Mouse (Mus musculus) kidney, embryonic 16.5 days (tissue): Measurements from ENCODE around the gene Fam104a. TPM values are rescaled to one million over a fixed set of nuclear protein-coding genes. Genes with fewer than 3 reads are reported as not detected.
"Not testable (repeated sequence)": the region's sequence is repeated elsewhere in the genome, so short reads cannot be mapped to it uniquely, and the experiment has no call there.

Experiments used
- ATAC-seq: fragments of 200-750 bp; cut with Nextera tagmentation; 2 replicates; pipeline ENCODE4 v1.8.0; 2017; ENCODE audit warnings: moderate TSS enrichment; ENCODE audit not compliant: low FRiP score, low TSS enrichment
- H3K27ac ChIP-seq: fragments of 300-500 bp; sonication (generic); 2 replicates; pipeline ENCODE4 v1.5.1; 2014; ENCODE audit warnings: low read length
- H3K27me3 ChIP-seq: fragments of 300-500 bp; sonication (generic); 2 replicates; pipeline ENCODE4 v1.6.1; 2014; ENCODE audit warnings: low read length, control low read depth, mixed read lengths; ENCODE audit not compliant: insufficient read depth
- H3K36me3 ChIP-seq: fragments of 300-500 bp; sonication (generic); 2 replicates; pipeline ENCODE4 v1.6.1; 2014; ENCODE audit warnings: low read length, control low read depth, mixed read lengths; ENCODE audit not compliant: insufficient read depth
- H3K4me1 ChIP-seq: fragments of 300-500 bp; sonication (generic); 2 replicates; pipeline ENCODE4 v1.6.1; 2014; ENCODE audit warnings: low read length, control low read depth, mixed read lengths; ENCODE audit not compliant: insufficient read depth
- H3K4me2 ChIP-seq: fragments of 300-500 bp; sonication (generic); replicated peaks from 2 replicates; pipeline ENCODE4 v1.6.1; 2014; ENCODE audit warnings: low read depth, low read length
- H3K4me3 ChIP-seq: fragments of 300-500 bp; sonication (generic); 2 replicates; pipeline ENCODE4 v1.5.1; 2014; ENCODE audit warnings: mild to moderate bottlenecking, low read length
- H3K9ac ChIP-seq: fragments of 300-500 bp; sonication (generic); replicated peaks from 2 replicates; pipeline ENCODE4 v1.6.1; 2014; ENCODE audit warnings: low read length
- H3K9me3 ChIP-seq: fragments of 300-500 bp; sonication (generic); 2 replicates; pipeline ENCODE4 v1.6.1; 2016; ENCODE audit warnings: low read length, control low read depth
- WGBS: fragments of 180-500 bp; shearing (Covaris S2); extraction: QIAGEN DNeasy Blood & Tissue Kit; methylation state at CpG from one replicate; pipeline ENCODE4 v1.1.7; 2014; 5-methylcytosine and 5-hydroxymethylcytosine counted together
- polyA plus RNA-seq: library from polyadenylated mRNA; unstranded; fragments of >200 nt; fragmentation: Nextera tagmentation; extraction: Ambion mirVana; gene quantifications from 2 replicates; pipeline ENCODE4 v1.2.1, GENCODE M21; 2015

The Fam104a gene
- polyA plus RNA-seq, 1 experiment from 2014 or later = 45.7 TPM

GRCm38 (mm10) chr11:113669711-113670110 lies 14.2 kb downstream of the Fam104a start:
- ATAC-seq = no peak
- Histone ChIP-seq H3K4me1 (peaks cover 25% of the 10 kb centered on the region), H3K36me3 (peaks cover 24% of the 10 kb centered on the region), H3K27me3 (no peaks in the 10 kb centered on the region), H3K4me2 (no peak overlapping the region), H3K4me3 (no peak overlapping the region), H3K9me3 (no peaks in the 10 kb centered on the region), H3K27ac (no peak overlapping the region), H3K9ac (no peak overlapping the region)
- 81% methylated on average over 4 of the region's 4 CpGs for WGBS

GRCm38 (mm10) chr11:113668857-113669256 lies 15.1 kb downstream of the Fam104a start:
- no peak overlapping the region for H3K4me3 ChIP-seq
- no peak for ATAC-seq
- H3K27ac ChIP-seq = no peak overlapping the region
- H3K27me3 ChIP-seq = no peaks in the 10 kb centered on the region
- no peak overlapping the region for H3K4me2 ChIP-seq
- H3K9me3 ChIP-seq = no peaks in the 10 kb centered on the region
- 77% methylated on average over 5 of the region's 5 CpGs for WGBS
- H3K4me1 ChIP-seq = peaks cover 25% of the 10 kb centered on the region
- peaks cover 28% of the 10 kb centered on the region for H3K36me3 ChIP-seq
- no peak overlapping the region for H3K9ac ChIP-seq

- 81% methylated on average over 4 of the region's 4 CpGs for WGBS
- Histone ChIP-seq H3K27me3 (no peaks in the 10 kb centered on the region), H3K9ac (0 out of 2 replicates have a peak overlapping the region, but pooled peaks have one; percentile 13), H3K9me3 (no peaks in the 10 kb centered on the region), H3K4me3 (no peak overlapping the region), H3K4me2 (no peak overlapping the region), H3K36me3 (peaks cover 24% of the 10 kb centered on the region), H3K27ac (peak overlapping the region; percentile 87), H3K4me1 (peaks cover 25% of the 10 kb centered on the region)
- peak; percentile 35; the same call in 1 of the 2 replicates for ATAC-seq
Measured at GRCm38 (mm10) chr11:113667704-113668103, 16.3 kb downstream of the Fam104a start.

GRCm38 (mm10) chr11:113667122-113667521 lies 16.8 kb downstream of the Fam104a start:
- Histone ChIP-seq H3K4me1 (peaks cover 25% of the 10 kb centered on the region), H3K4me2 (peak overlapping the region; percentile 23; the same call in 1 of the 2 replicates), H3K27ac (peak overlapping the region; percentile 87), H3K27me3 (no peaks in the 10 kb centered on the region), H3K9me3 (no peaks in the 10 kb centered on the region), H3K4me3 (no peak overlapping the region), H3K36me3 (peaks cover 26% of the 10 kb centered on the region), H3K9ac (no peak overlapping the region)
- 51% methylated on average over 2 of the region's 2 CpGs for WGBS
- ATAC-seq = peak; percentile 92

DNA sequence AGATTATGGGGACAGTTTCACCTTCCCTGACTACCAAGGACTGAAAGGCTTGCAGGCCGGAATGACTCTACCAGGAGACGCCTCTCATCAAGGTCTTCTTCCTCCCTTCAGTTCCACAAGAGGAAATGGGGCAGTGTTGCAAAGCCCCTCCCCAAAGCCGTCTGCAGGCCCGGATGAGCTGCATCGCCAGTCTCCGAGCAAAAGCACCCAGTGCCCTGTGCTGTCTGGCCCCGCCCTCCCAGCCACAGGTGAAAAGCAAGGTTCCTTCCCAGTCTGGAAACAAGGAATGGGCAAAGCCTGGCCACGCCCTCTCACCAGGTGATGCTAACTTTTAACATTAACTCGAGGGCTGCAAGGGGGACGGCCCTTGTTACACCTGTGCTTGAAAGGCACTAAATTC lies 17.3 kb downstream of the Fam104a start:
- H3K9me3 ChIP-seq = no peaks in the 10 kb centered on the region
- 37% methylated on average over 10 of the region's 10 CpGs for WGBS
- H3K4me1 ChIP-seq = peaks cover 25% of the 10 kb centered on the region
- H3K36me3 ChIP-seq = peaks cover 28% of the 10 kb centered on the region
- no peak overlapping the region for H3K9ac ChIP-seq
- no peak overlapping the region for H3K4me3 ChIP-seq
- peak overlapping the region; percentile 87 for H3K27ac ChIP-seq
- H3K27me3 ChIP-seq = no peaks in the 10 kb centered on the region
- peak overlapping the region; percentile 23; the same call in 1 of the 2 replicates for H3K4me2 ChIP-seq
- ATAC-seq = peak; percentile 72; the same call in 1 of the 2 replicates

DNA sequence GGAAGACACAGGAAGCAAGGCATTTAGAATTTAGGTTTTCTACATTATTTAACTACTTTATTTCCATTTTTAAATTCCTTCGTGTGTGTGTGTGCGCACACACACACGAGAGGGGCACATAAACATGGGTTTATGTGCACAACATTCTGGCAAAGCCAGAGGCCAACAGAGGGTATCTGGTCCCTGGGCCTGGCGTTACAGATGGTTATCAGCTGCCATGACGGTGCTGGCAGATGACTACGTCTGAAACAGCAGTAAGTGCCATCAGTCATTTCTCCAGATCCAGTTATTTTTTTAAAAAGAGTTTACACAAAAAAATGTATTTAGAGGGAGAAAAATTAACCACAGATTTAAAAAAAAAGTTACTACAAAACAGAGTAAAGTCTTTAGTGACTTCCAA lies 17.8 kb downstream of the Fam104a start:
- Histone ChIP-seq H3K27ac (peak overlapping the region; percentile 87), H3K36me3 (peaks cover 31% of the 10 kb centered on the region), H3K27me3 (no peaks in the 10 kb centered on the region), H3K4me1 (peaks cover 25% of the 10 kb centered on the region), H3K9me3 (no peaks in the 10 kb centered on the region), H3K9ac (no peak overlapping the region), H3K4me2 (0 out of 2 replicates have a peak overlapping the region, but pooled peaks have one; percentile 23), H3K4me3 (no peak overlapping the region)
- no peak for ATAC-seq
- 69% methylated on average over 6 of the region's 6 CpGs for WGBS

GRCm38 (mm10) chr11:113664279-113664678 lies 19.7 kb downstream of the Fam104a start:
- 80% methylated on average over 2 of the region's 2 CpGs for WGBS
- no peak overlapping the region for H3K27ac ChIP-seq
- peaks cover 47% of the 10 kb centered on the region for H3K36me3 ChIP-seq
- no peak overlapping the region for H3K4me2 ChIP-seq
- no peak for ATAC-seq
- H3K4me3 ChIP-seq = no peak overlapping the region
- H3K27me3 ChIP-seq = no peaks in the 10 kb centered on the region
- no peak overlapping the region for H3K9ac ChIP-seq
- peaks cover 28% of the 10 kb centered on the region for H3K4me1 ChIP-seq
- no peaks in the 10 kb centered on the region for H3K9me3 ChIP-seq

DNA sequence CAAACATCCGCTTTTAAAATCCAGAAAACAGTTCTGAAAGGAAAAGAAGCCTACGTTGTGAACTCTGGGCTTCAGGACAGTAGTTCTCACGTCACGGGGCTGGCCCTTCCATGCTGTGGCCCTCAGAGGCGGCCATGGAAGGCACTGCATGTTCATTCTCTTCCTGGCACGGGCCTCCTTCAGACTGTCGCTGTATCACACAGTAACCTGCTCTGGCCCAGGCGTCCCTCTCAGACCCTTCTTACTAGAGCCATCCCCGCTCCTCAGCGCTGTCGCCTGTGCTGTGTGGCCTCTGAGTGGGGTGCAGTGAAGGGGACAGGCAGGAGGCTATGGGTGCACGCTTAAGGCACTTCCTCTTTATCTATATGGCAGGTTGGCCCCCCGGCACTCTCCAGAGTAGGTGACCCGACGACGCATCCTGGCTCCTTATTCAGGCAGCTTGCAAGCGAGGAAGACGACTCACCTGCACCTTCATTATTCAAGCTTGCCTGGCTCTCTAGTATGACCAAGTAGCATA lies 22.1 kb downstream of the Fam104a start:
- H3K27me3 ChIP-seq = no peaks in the 10 kb centered on the region
- no peak overlapping the region for H3K27ac ChIP-seq
- H3K36me3 ChIP-seq = peaks cover 65% of the 10 kb centered on the region
- WGBS = 93% methylated on average over 18 of the region's 18 CpGs
- H3K4me3 ChIP-seq = no peak overlapping the region
- H3K9ac ChIP-seq = no peak overlapping the region
- no peak for ATAC-seq
- peaks cover 19% of the 10 kb centered on the region for H3K4me1 ChIP-seq
- H3K4me2 ChIP-seq = no peak overlapping the region
- H3K9me3 ChIP-seq = no peaks in the 10 kb centered on the region

DNA sequence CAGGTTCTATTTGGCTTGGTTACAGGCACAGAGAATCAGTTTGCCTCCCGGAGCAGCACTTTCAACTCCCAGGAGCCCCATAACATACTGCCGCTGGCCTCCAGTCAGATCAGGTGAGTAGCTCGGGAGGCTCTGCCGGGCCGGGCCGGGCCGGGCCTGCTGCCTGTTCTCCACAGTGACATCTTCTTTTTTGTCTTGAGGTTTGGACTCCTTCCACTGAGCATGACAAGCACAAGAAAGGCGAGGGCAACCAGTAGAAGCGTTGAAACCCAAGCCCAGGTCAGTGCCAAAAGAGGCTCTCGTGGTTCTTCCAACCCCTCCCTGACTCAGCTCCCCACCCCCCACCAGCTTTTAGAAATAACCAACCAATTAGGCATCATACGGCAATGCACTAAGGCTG lies 23.0 kb downstream of the Fam104a start:
- no peak overlapping the region for H3K9ac ChIP-seq
- no peak overlapping the region for H3K27ac ChIP-seq
- peaks cover 75% of the 10 kb centered on the region for H3K36me3 ChIP-seq
- H3K4me3 ChIP-seq = no peak overlapping the region
- H3K4me2 ChIP-seq = no peak overlapping the region
- WGBS = 92% methylated on average over 11 of the region's 11 CpGs
- H3K9me3 ChIP-seq = no peaks in the 10 kb centered on the region
- peaks cover 14% of the 10 kb centered on the region for H3K4me1 ChIP-seq
- H3K27me3 ChIP-seq = no peaks in the 10 kb centered on the region
- no peak for ATAC-seq

GRCm38 (mm10) chr11:113660213-113660612 lies 23.7 kb downstream of the Fam104a start:
- H3K9me3 ChIP-seq, H3K27me3 ChIP-seq, H3K4me2 ChIP-seq, ATAC-seq, H3K9ac ChIP-seq, H3K27ac ChIP-seq, H3K4me3 ChIP-seq: not testable (repeated sequence)
- 93% methylated on average over 3 of the region's 3 CpGs for WGBS
- H3K36me3 ChIP-seq = peaks cover 82% of the 10 kb centered on the region
- peaks cover 14% of the 10 kb centered on the region for H3K4me1 ChIP-seq
